In the genomic region with DNA sequence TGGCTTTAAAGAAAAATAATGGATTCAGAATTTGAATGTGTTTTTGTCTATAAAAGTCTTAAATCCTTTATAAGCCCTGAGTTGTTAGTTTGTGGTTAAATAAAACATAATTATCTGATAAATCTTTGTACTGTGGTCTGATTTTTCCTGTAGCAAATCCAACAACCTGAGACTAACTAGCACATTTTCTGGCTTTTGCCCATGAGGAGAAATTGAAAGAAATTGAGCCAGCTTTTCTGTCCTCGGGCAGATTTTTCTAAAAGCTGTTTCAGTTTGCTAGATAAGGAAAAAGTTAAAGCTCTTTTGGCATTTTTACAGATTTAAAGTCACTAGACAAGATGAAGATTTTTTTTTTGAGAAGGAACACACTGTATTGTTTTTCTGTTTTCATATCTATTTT, we compare ENCODE assay signal across 22 mouse cellular contexts.
DNase-seq lines count a peak whose midpoint lies in the region; ATAC-seq and TF ChIP-seq lines count a peak whose summit lies in the region.
"Had no signal": no experiment of that assay in that cellular context is flagged by ENCODE, and none has a peak within 500 bp of the region (broad histone marks: within the 10 kb centered on the region; RNA-seq: fewer than 3 reads in every experiment).

No protein-coding gene starts in this region.

- DNase-seq in cerebellum, postnatal 10 days: peak; percentile 10 to 13
- no peak for DNase-seq in cerebellum, adult 9-11 months
- DNase-seq in forebrain, postnatal 0 days: peak; percentile 62
- DNase-seq in midbrain, postnatal 0 days (ENCODE audit: low spot score): peak; percentile 3
- no peak for DNase-seq in gastrocnemius, postnatal 10 days
- DNase-seq in heart, postnatal 14 days: no peak
- DNase-seq: adrenal gland, postnatal 25 days; B cell, adult 2 months; cerebellum, adult 11-12 months; cerebellum, adult 9-10 months; gastrocnemius, postnatal 25 days; heart, postnatal 36 days; kidney, adult 11 months had no signal

- no peak overlapping the region for H3K4me3 ChIP-seq in forebrain, postnatal 0 days (ENCODE audit: low read depth, low read length)
- H3K4me3 ChIP-seq in forebrain, embryonic 13.5 days: no peak overlapping the region
- no peak overlapping the region for H3K4me3 ChIP-seq in midbrain, postnatal 0 days (ENCODE audit: low read depth, low read length)
- no peak overlapping the region for H3K4me3 ChIP-seq in midbrain, embryonic 13.5 days (replicated peaks)
- H3K4me3 ChIP-seq: embryonic facial prominence, embryonic 13.5 days; heart, embryonic 12.5 days; hindbrain, embryonic 12.5 days had no signal

- intact Hi-C loops in heart, postnatal 14 days (cut with DNase I): no loop called here

- peak; percentile 27 for ATAC-seq in forebrain, postnatal 0 days
- ATAC-seq in forebrain, embryonic 13.5 days: no peak
- ATAC-seq in midbrain, postnatal 0 days (ENCODE audit: low FRiP score): no peak
- ATAC-seq in midbrain, embryonic 13.5 days: no peak
- ATAC-seq: activated CD4-positive, CD25-positive, alpha-beta regulatory T cell, adult 4 months; CD4-positive, CD25-positive, alpha-beta regulatory T cell, adult 4 months; forebrain, embryonic 16.5 days; hindbrain, embryonic 16.5 days had no signal

- no peak for TF ChIP-seq CTCF in forebrain, postnatal 0 days (IDR thresholded peaks at IDR 0.05; ENCODE audit: low read depth)
- TF ChIP-seq CTCF in midbrain, postnatal 0 days (IDR thresholded peaks at IDR 0.05): no peak

- H3K36me3 ChIP-seq in forebrain, postnatal 0 days (ENCODE audit: insufficient read depth): no peaks in the 10 kb centered on the region
- H3K36me3 ChIP-seq in forebrain, embryonic 13.5 days (ENCODE audit: poor library complexity, severe bottlenecking): no peaks in the 10 kb centered on the region
- H3K36me3 ChIP-seq in midbrain, postnatal 0 days (ENCODE audit: insufficient read depth, low read length): no peaks in the 10 kb centered on the region
- no peaks in the 10 kb centered on the region for H3K36me3 ChIP-seq in midbrain, embryonic 13.5 days
- H3K36me3 ChIP-seq: embryonic facial prominence, embryonic 13.5 days; heart, embryonic 12.5 days; hindbrain, embryonic 12.5 days had no signal

- no peak overlapping the region for H3K27ac ChIP-seq in forebrain, postnatal 0 days (ENCODE audit: low read depth, low read length)
- no peak overlapping the region for H3K27ac ChIP-seq in forebrain, embryonic 13.5 days
- no peak overlapping the region for H3K27ac ChIP-seq in midbrain, postnatal 0 days (ENCODE audit: low read depth, low read length)
- no peak overlapping the region for H3K27ac ChIP-seq in midbrain, embryonic 13.5 days
- H3K27ac ChIP-seq: embryonic facial prominence, embryonic 13.5 days; hindbrain, embryonic 12.5 days had no signal

- H3K4me2 ChIP-seq in forebrain, postnatal 0 days (ENCODE audit: low read depth): no peak overlapping the region
- no peak overlapping the region for H3K4me2 ChIP-seq in forebrain, embryonic 13.5 days
- H3K4me2 ChIP-seq in midbrain, postnatal 0 days (ENCODE audit: low read depth, low read length, poor library complexity, severe bottlenecking): no peak overlapping the region
- no peak overlapping the region for H3K4me2 ChIP-seq in midbrain, embryonic 13.5 days (replicated peaks)
- H3K4me2 ChIP-seq: embryonic facial prominence, embryonic 13.5 days; heart, embryonic 12.5 days; hindbrain, embryonic 12.5 days had no signal

- 53% methylated on average over 1 of the region's 1 CpGs for WGBS in forebrain, postnatal 0 days
- WGBS in forebrain, embryonic 13.5 days: 89% methylated on average over 1 of the region's 1 CpGs
- WGBS in midbrain, postnatal 0 days: 65% methylated on average over 1 of the region's 1 CpGs
- 88% methylated on average over 1 of the region's 1 CpGs for WGBS in midbrain, embryonic 13.5 days

- no peaks in the 10 kb centered on the region for H3K4me1 ChIP-seq in forebrain, postnatal 0 days (ENCODE audit: insufficient read depth)
- no peaks in the 10 kb centered on the region for H3K4me1 ChIP-seq in forebrain, embryonic 13.5 days
- H3K4me1 ChIP-seq in midbrain, postnatal 0 days (ENCODE audit: insufficient read depth, low read length): no peaks in the 10 kb centered on the region
- no peaks in the 10 kb centered on the region for H3K4me1 ChIP-seq in midbrain, embryonic 13.5 days (replicated peaks)
- H3K4me1 ChIP-seq: embryonic facial prominence, embryonic 13.5 days; heart, embryonic 12.5 days; hindbrain, embryonic 12.5 days had no signal

- no peaks in the 10 kb centered on the region for H3K9me3 ChIP-seq in forebrain, postnatal 0 days (ENCODE audit: low read length)
- no peaks in the 10 kb centered on the region for H3K9me3 ChIP-seq in forebrain, embryonic 13.5 days (replicated peaks)
- no peaks in the 10 kb centered on the region for H3K9me3 ChIP-seq in midbrain, postnatal 0 days (ENCODE audit: low read length)
- H3K9me3 ChIP-seq in midbrain, embryonic 13.5 days: no peaks in the 10 kb centered on the region
- H3K9me3 ChIP-seq: embryonic facial prominence, embryonic 13.5 days; heart, embryonic 12.5 days; hindbrain, embryonic 12.5 days had no signal

- no peak overlapping the region for H3K9ac ChIP-seq in forebrain, postnatal 0 days
- no peak overlapping the region for H3K9ac ChIP-seq in forebrain, embryonic 13.5 days
- H3K9ac ChIP-seq in midbrain, postnatal 0 days (replicated peaks; ENCODE audit: low read length, poor library complexity, severe bottlenecking): no peak overlapping the region
- H3K9ac ChIP-seq in midbrain, embryonic 13.5 days (replicated peaks): no peak overlapping the region
- H3K9ac ChIP-seq: embryonic facial prominence, embryonic 13.5 days; heart, embryonic 12.5 days; hindbrain, embryonic 12.5 days had no signal

- no peaks in the 10 kb centered on the region for H3K27me3 ChIP-seq in forebrain, postnatal 0 days (ENCODE audit: insufficient read depth, low read length)
- no peaks in the 10 kb centered on the region for H3K27me3 ChIP-seq in forebrain, embryonic 13.5 days
- no peaks in the 10 kb centered on the region for H3K27me3 ChIP-seq in midbrain, postnatal 0 days (ENCODE audit: insufficient read depth, low read length)
- H3K27me3 ChIP-seq in midbrain, embryonic 13.5 days: no peaks in the 10 kb centered on the region
- H3K27me3 ChIP-seq: embryonic facial prominence, embryonic 13.5 days; heart, embryonic 12.5 days; hindbrain, embryonic 12.5 days had no signal

Comparison
In these comparisons a context has a peak if more than half of its experiments do, and no peak if none do; other contexts are left out.
1. DNase-seq: peak in cerebellum, postnatal 10 days (2 of 2), forebrain, postnatal 0 days (single experiment) and midbrain, postnatal 0 days (single experiment); none in cerebellum, adult 9-11 months (single experiment), gastrocnemius, postnatal 10 days (single experiment) and heart, postnatal 14 days (0 of 2).